Mouse (Mus musculus) cerebellum, postnatal 4 days (tissue): ENCODE data around the gene Ptprd.
"Not testable (repeated sequence)": the region's sequence is repeated elsewhere in the genome, so short reads cannot be mapped to it uniquely, and the experiment has no call there.

Source experiments
- DNase-seq, 2 experiments: peaks; one replicate each; pipeline ENCODE4 v3.0.0; 2022; ENCODE audit warnings: low spot score in 2 of 2, mixed read lengths in 1 of 2

Ptprd gene

DNA sequence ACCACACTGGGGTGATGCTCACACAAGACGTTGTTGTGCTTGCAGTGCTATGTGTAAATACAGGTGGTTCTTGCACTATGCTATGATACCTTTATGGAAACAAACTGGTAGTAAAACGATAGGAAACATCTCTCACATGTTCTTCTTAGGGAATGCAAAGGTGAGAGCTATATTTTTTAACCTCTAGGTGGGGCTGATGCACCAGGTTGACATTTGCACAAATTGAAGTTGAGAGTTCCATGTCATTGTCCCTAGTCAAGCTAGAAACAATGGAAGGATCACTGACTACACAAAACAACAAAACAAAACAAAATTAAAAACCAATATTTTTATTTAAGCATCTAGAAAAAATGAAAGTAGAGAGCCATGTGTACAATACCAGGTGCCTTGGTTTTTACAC is 250.1 kb downstream of the Ptprd start:
- DNase-seq = peak in 1 of 2 experiments; percentile 1

- DNase-seq = no peak
Measured at GRCm38 (mm10) chr4:77889489-77889888, 322.3 kb downstream of the Ptprd start.

GRCm38 (mm10) chr4:77880213-77880612 is 331.5 kb downstream of the Ptprd start:
- no peak for DNase-seq

GRCm38 (mm10) chr4:77861269-77861668 is 350.5 kb downstream of the Ptprd start:
- no peak for DNase-seq

DNA sequence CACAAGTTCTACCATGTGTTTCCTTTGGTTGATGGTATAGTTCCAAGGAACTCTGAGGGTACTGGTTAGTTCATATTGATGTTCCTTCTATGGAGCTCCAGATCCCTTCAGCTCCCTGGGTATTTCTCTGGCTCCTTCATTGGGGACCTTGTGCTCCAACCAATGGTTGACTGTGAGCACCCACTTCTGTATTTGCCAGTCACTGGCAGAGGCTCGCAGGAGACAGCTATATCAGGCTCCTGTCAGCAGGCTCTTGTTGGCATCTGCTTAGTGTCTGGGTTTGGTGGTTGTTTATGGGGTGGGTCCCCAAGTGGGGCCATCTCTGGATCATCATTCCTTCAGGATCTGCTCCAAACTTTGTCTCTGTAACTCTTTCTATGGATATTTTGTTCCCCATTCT is 414.4 kb downstream of the Ptprd start:
- not testable (repeated sequence) for DNase-seq

DNA sequence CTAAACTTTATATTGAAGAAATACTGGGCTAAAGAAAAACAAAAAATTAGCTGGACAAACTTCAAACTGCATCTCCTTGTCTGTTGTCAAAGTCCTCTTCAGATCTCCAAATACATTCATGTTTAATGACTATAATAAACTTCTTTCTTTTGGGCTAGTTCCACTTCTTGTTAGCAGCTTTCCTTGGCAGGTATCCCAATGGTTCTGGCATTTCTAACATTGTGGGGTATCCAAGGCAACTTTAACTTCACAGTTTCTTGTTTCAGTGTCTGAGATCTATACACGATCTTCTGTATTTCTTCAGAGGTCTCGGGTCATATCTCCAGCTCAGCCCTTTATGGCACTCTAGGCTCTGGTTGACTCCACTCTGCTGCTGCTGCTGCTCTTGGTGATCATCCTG is 434.5 kb downstream of the Ptprd start:
- no peak for DNase-seq

DNA sequence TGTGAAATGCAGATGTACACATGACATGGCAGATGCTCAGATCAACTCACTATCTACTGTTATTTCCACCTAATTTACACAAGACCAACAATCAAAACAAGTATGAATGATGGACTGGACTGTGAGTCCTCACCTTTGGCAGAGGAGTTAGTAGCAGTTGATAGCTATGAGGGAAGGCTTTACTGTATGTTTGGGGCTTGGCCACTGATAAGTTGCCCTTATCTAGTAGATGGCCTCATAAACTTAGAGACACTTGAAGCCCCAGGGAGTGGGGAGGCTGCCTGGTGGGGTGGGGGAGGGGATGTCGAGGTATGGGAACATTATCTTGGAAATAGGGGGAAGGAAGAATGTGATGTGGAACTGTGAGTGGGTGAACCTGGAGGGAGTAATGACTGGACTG is 448.0 kb downstream of the Ptprd start:
- no peak for DNase-seq

- no peak for DNase-seq
Measured at GRCm38 (mm10) chr4:77743391-77743790, 468.4 kb downstream of the Ptprd start.

DNA sequence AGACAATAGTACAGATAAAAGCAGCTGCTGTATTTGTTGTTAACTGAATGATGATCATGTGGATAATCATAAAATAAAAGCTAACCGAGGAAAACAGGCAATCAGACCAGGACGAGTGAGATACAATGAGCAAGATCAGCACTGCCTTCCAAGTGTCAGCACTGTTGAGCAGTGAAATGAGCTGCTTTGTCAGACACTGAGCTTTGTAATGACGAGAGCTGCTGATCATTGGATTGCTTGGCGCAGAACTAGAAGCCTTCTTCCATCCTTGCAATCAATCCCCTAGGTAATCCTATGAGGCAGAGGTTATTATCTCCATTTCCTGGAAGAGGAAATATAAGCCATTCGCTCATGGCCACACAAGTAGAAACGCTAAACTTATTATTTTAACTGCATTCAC is 489.9 kb downstream of the Ptprd start:
- DNase-seq = no peak

DNA sequence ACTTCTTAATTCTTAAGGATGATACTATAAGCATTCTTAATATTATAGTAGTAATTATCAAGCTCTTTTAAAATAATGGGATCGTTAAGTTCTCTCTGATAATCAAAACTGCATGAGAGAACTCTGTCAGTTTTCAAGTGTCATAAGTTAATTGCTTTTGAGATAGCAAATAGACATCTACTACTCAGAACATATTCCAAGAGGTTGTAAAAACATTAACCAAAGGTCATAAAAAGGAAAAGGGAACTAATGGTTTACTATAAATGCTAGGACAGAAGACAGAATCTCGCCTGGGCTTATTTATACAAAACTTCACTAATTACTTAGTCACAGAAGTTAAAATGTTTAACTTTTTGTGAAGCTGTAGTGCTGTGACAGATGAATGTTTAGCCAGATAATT is 494.0 kb downstream of the Ptprd start:
- DNase-seq = no peak

GRCm38 (mm10) chr4:77710231-77710630 is 501.5 kb downstream of the Ptprd start:
- DNase-seq = no peak

- no peak for DNase-seq
Measured at GRCm38 (mm10) chr4:77698294-77698693, 513.5 kb downstream of the Ptprd start.

DNA sequence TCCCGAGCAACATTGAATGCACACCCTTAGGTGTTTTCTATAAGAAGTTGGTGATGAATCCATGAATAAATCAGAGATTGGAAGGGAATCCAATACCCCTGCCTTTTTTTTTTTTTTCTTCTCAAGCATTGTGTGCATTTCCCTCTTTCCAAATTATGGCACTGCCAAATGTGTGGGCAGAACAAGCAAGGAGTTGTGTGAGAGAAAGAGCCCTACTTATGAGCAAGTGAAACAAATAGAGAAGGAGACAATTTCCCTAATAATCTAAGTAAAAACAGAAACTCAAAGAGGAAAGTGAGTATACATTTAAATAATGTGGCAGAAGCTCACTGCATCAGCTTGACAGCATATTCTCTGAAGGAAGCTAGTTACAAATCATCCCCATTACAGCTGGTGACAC is 536.0 kb downstream of the Ptprd start:
- DNase-seq = no peak

GRCm38 (mm10) chr4:77664761-77665160 is 547.0 kb downstream of the Ptprd start:
- no peak for DNase-seq

DNA sequence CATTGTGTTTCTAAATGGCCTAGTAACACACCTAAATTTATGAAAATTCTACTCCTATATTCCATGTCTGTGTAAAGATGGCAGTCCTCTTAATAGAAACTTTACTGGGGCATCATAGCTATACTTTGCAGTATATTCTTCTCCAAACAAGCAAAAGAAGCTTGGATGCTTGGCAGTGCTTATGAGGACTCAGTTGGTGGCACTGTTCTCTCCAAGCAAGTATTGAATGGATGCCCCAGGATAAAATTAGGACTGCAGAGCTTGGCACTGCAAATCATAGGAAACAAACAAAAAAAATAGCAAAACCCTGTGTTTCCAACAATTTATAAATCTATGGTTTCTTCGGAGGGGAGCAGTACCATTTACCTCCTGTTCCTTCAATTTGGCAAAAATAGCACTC is 549.5 kb downstream of the Ptprd start:
- no peak for DNase-seq

DNA sequence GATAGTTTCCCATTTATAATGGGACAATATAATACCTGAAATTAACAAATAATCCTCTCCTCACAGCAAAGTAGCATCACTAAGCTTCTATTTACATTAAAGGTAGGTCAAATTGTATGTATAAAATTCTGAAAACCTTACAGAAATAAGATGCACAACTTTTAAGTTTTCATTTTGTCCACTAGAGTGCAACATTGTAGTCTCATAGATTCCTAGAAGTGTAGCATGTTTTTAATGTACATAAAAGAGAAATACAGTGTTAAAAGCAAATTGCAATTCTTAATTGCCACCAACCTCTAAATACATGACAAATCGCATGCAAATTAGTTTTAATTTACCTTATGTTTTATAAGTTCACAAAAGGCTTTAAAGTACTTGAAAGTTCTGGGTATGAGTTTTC is 556.1 kb downstream of the Ptprd start:
- no peak for DNase-seq

GRCm38 (mm10) chr4:77649615-77650325 is 562.0 kb downstream of the Ptprd start:
- no peak for DNase-seq

DNA sequence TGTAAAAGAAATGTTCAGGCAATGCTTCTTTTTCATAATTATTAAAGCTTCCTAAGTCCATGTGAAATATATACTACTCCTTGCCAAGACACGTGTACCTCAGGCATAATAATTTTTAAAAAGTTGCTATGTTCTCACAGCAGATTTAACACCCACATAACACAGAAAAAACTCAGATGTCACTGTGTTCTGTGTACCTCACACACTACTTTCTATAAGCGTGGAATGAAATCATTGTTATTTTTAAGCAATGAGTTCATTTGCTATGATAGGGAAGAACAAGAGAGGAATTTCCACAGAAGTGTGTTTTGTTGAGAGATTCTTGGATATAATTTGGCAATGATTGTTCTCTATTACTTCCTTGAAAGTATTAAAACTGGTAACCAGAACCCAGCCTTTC is 562.9 kb downstream of the Ptprd start:
- DNase-seq = no peak

DNA sequence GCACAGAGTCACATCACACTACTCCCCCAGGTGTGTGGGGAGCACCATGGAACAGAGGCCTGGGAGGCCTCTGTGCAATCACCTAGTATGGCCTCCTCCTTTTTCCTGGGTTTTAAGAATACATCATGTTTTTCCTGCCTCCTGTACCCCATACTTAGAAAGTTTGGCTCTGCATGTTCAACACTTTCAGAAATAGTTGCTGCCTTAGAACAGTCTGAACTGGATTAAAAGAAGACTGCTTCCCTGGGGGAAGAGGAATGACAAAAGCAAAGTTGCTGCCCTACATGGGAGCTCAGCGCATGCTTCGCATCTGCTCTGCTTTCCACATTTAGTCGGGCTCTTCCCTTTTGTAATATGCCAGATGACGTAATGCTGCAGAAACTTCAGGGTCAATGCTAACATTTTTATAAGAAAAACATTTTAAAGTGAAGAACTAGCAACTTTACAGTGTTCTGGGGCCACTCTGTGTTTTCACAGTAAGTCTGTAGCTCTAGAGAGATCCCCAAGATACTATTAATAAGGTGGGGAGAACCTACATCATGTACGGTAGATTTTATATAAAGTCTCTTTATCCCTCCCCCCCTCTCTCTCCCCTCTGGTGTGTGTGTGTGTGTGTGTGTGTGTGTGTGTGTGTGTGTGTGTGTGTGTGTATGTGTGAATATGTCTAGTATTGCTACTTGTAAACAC is 564.2 kb downstream of the Ptprd start:
- no peak for DNase-seq

DNA sequence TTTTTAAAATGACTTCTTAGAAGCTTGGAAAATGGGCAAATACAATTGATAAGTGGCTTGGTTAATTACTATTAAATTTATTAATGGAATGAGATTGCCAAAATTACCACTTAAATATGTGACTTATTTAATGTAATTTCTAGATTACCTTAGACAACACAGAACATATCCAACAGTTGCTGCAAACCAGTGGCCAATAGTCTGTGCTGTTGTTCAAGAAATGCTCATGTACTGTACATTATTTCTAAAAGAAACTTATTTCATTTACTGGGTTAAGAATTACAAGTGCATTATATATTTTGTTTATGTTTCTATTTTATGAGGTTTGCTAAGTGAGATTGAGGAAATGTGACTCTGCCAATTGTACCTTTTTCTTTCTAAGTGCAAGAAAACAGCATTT is 567.3 kb downstream of the Ptprd start:
- peak in 1 of 2 experiments; percentile 10 for DNase-seq

DNA sequence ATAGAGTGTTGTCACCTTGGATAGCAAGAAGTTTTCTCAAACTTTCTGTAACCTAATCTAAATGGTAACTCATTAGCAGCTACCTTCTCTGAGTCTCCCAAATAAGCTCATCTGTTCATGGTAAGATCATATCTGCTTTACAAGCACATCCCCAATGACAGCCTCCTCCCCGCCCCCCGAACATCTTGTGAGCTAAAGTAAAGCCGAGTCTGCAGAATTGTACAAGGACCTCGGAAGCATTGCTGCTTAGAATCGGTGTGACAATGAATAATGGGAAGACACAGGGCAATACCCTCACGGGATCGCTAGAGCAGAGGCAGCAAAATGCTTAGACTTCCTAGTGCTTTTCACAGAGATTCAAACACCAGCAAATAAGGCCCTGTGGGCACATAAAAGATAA is 571.7 kb downstream of the Ptprd start:
- DNase-seq = no peak

- no peak for DNase-seq
Measured at GRCm38 (mm10) chr4:77613129-77613528, 598.6 kb downstream of the Ptprd start.

- no peak for DNase-seq
Measured at GRCm38 (mm10) chr4:77586624-77587023, 625.1 kb downstream of the Ptprd start.

DNA sequence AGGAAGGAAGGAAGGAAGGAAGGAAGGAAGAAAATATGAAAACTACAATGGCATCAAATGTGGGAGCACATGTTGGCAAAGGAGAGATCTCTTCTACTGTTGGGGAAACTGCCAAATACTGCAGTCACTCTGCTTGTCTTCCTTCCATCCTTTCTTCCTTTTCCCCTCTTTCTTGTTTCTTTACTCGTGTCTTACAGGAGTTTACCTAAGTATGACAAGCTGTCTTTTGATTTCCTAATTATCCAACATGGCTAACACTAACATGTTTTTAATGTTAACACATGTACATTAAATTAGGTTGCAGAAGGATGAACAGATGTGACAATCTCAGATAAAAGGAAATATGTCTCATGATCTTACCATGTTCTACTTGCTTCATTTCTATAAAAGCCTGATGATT is 625.5 kb downstream of the Ptprd start:
- DNase-seq = no peak
